Comparison of ENCODE assay signal across 8 mouse cellular contexts in the genomic region with DNA sequence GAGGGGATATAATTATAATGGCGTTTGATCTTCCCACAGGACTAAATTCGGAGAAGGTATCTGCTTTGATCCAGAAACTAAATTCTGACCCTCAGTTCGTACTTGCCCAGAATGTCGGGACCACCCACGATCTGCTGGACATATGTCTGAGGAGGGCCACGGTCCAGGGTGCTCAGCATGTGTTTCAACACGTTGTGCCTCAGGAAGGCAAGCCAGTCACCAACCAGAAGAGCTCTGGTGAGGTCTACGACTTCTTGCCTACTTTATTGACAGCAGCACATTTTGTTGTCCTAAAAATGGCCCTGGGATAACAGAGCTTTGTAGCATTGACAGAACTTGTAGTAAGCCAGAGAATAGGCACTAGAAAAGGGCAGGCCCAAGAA. TPM values are rescaled to one million over a fixed set of nuclear protein-coding genes. Genes with fewer than 3 reads are reported as not detected.
DNase-seq lines count a peak whose midpoint lies in the region; ATAC-seq lines count a peak whose summit lies in the region.

No protein-coding gene starts in this region.

- ATAC-seq in heart, embryonic 16.5 days (replicated peaks; ENCODE audit: extremely low read depth, insufficient read depth, low FRiP score), result no peak
- no peak for ATAC-seq in liver, embryonic 16.5 days (ENCODE audit: low read depth)

- peak overlapping the region; percentile 96 for H3K27ac ChIP-seq in heart, embryonic 10.5 days
- H3K27ac ChIP-seq in heart, embryonic 16.5 days (ENCODE audit: low read length), result no peak overlapping the region
- H3K27ac ChIP-seq in liver, embryonic 16.5 days (ENCODE audit: low read length), result no peak overlapping the region

- peaks cover 23% of the 10 kb centered on the region for H3K4me1 ChIP-seq in heart, embryonic 10.5 days
- H3K4me1 ChIP-seq in heart, embryonic 16.5 days (ENCODE audit: control insufficient read depth, insufficient read depth, low read length), result peaks cover 9% of the 10 kb centered on the region
- peaks cover 11% of the 10 kb centered on the region for H3K4me1 ChIP-seq in liver, embryonic 16.5 days (ENCODE audit: control insufficient read depth, low read depth, low read length)

- H3K9ac ChIP-seq in heart, embryonic 16.5 days (ENCODE audit: low read length), result peak overlapping the region; percentile 84
- H3K9ac ChIP-seq in liver, embryonic 16.5 days (ENCODE audit: low read depth, low read length), result peak overlapping the region; percentile 79

- intact Hi-C loops in heart, postnatal 10 days (cut with DNase I), result no loop called here

- H3K4me3 ChIP-seq in heart, embryonic 10.5 days, result peak overlapping the region; percentile 91
- H3K4me3 ChIP-seq in heart, embryonic 16.5 days (ENCODE audit: low read length), result peak overlapping the region; percentile 72
- H3K4me3 ChIP-seq in liver, embryonic 16.5 days (ENCODE audit: low read depth, low read length), result peak overlapping the region; percentile 87

- no peaks in the 10 kb centered on the region for H3K27me3 ChIP-seq in heart, embryonic 10.5 days (ENCODE audit: insufficient read depth, poor library complexity, severe bottlenecking)
- no peaks in the 10 kb centered on the region for H3K27me3 ChIP-seq in heart, embryonic 16.5 days (ENCODE audit: control insufficient read depth, insufficient read depth, low read length)
- no peaks in the 10 kb centered on the region for H3K27me3 ChIP-seq in liver, embryonic 16.5 days (ENCODE audit: control insufficient read depth, insufficient read depth, low read depth, low read length)

- peak overlapping the region; percentile 93 for H3K4me2 ChIP-seq in heart, embryonic 16.5 days (ENCODE audit: low read depth, low read length)
- H3K4me2 ChIP-seq in liver, embryonic 16.5 days (ENCODE audit: low read depth, low read length), result peak overlapping the region; percentile 95

- 5% methylated on average over 8 of the region's 8 CpGs for WGBS in heart, embryonic 10.5 days
- 4% methylated on average over 8 of the region's 8 CpGs for whole genome bisulfite sequencing in heart, embryonic 16.5 days
- WGBS in liver, embryonic 16.5 days (ENCODE audit: insufficient replicate concordance), result 3% methylated on average over 8 of the region's 8 CpGs

- peaks cover 28% of the 10 kb centered on the region for H3K36me3 ChIP-seq in heart, embryonic 10.5 days
- H3K36me3 ChIP-seq in heart, embryonic 16.5 days (ENCODE audit: control insufficient read depth, insufficient read depth), result peaks cover 4% of the 10 kb centered on the region
- no peaks in the 10 kb centered on the region; the same call in none of the 2 replicates for H3K36me3 ChIP-seq in liver, embryonic 16.5 days (ENCODE audit: control insufficient read depth, insufficient read depth)

- no peak for DNase-seq in heart, embryonic 10.5 days (ENCODE audit: low spot score)
- DNase-seq in heart, postnatal 10 days, result no peak
- peak; percentile 46 for DNase-seq in A20 (ENCODE audit: low read depth, low spot score)
- DNase-seq in cerebellum, adult 8-10 months, result peak; percentile 22
- peak; percentile 52 for DNase-seq in testis, postnatal 10 days (ENCODE audit: low spot score)
- no peak for DNase-seq in adrenal gland, adult 2 months

- H3K9me3 ChIP-seq in heart, embryonic 10.5 days, result no peaks in the 10 kb centered on the region
- H3K9me3 ChIP-seq in heart, embryonic 16.5 days (replicated peaks; ENCODE audit: control insufficient read depth, low read length), result no peaks in the 10 kb centered on the region
- H3K9me3 ChIP-seq in liver, embryonic 16.5 days (replicated peaks; ENCODE audit: control insufficient read depth, low read length), result no peaks in the 10 kb centered on the region

RNA-seq across cellular contexts. Expression of a gene that starts 21.6 kb away (rescaled TPM):
- 128 and 152 TPM in 2 replicates for polyA plus RNA-seq in heart, embryonic 10.5 days (2016; fragmentation: Nextera tagmentation; extraction: Ambion mirVana)
- total RNA-seq in heart, postnatal 10 days (2021), result 10 to 100 TPM; 54.8 to 64.8 TPM
- polyA plus RNA-seq in heart, embryonic 16.5 days (2015; fragmentation: Nextera tagmentation; extraction: Ambion mirVana), result 101 and 107 TPM in 2 replicates
- 37.5 and 41.1 TPM in 2 replicates for polyA plus RNA-seq in liver, embryonic 16.5 days (2015; fragmentation: Nextera tagmentation; extraction: Ambion mirVana)
- total RNA-seq in adrenal gland, adult 2 months (2021), result 10 to 100 TPM; 40.5 to 58.2 TPM
- polyA plus RNA-seq in adrenal gland, adult 2 months (2012; rRNA removed), result 3.4 and 3.8 TPM in 2 replicates

RNA-seq across cellular contexts. Expression of a gene that starts 44.2 kb away (rescaled TPM):
- polyA plus RNA-seq in heart, embryonic 10.5 days (2016; fragmentation: Nextera tagmentation; extraction: Ambion mirVana), result 0.40 TPM in 1 of 2 replicates, not detected in the other
- total RNA-seq in heart, postnatal 10 days (2021), result under 1 TPM; 0.24 to 0.55 TPM
- polyA plus RNA-seq in heart, embryonic 16.5 days (2015; fragmentation: Nextera tagmentation; extraction: Ambion mirVana), result 0.21 and 2.7 TPM in 2 replicates
- 0.06 TPM in 1 of 2 replicates, not detected in the other for polyA plus RNA-seq in liver, embryonic 16.5 days (2015; fragmentation: Nextera tagmentation; extraction: Ambion mirVana)
- total RNA-seq in adrenal gland, adult 2 months (2021), result under 1 TPM; 0.41 to 0.63 TPM
- polyA plus RNA-seq in adrenal gland, adult 2 months (2012; rRNA removed), result not detected in 2 replicates

RNA-seq across cellular contexts. Expression of a gene that starts 52.2 kb away (rescaled TPM):
- 0.83 and 2.3 TPM in 2 replicates for polyA plus RNA-seq in heart, embryonic 10.5 days (2016; fragmentation: Nextera tagmentation; extraction: Ambion mirVana)
- total RNA-seq in heart, postnatal 10 days (2021), result 1 to 10 TPM in 1 of 2 experiments, under 1 TPM in 1; 0.60 to 1.3 TPM
- polyA plus RNA-seq in heart, embryonic 16.5 days (2015; fragmentation: Nextera tagmentation; extraction: Ambion mirVana), result 0.58 and 0.70 TPM in 2 replicates
- polyA plus RNA-seq in liver, embryonic 16.5 days (2015; fragmentation: Nextera tagmentation; extraction: Ambion mirVana), result 1.7 and 1.9 TPM in 2 replicates
- total RNA-seq in adrenal gland, adult 2 months (2021), result 10 to 100 TPM; 46.6 to 50.2 TPM
- polyA plus RNA-seq in adrenal gland, adult 2 months (2012; rRNA removed), result 15.9 and 18.3 TPM in 2 replicates

Comparison
In these comparisons a context has a peak if more than half of its experiments do, and no peak if none do; other contexts are left out.
1. DNase-seq: peak in A20 (single experiment), cerebellum, adult 8-10 months (single experiment) and testis, postnatal 10 days (single experiment); none in heart, embryonic 10.5 days (single experiment), heart, postnatal 10 days (0 of 2) and adrenal gland, adult 2 months (single experiment).
2. Peak in every context shown above with its lines, with median percentiles within 50 percentile points of each other: H3K4me3 ChIP-seq.